Mouse (Mus musculus): Measurements from ENCODE around the gene Slc25a44.
"Not testable (repeated sequence)": the region's sequence is repeated elsewhere in the genome, so short reads cannot be mapped to it uniquely, and the experiment has no call there.

Slc25a44 gene

GRCm38 (mm10) chr3:88409741-88410644 is 14.9 kb downstream of the Slc25a44 start, which contains the start of gene Pmf1:
Gene Pmf1, minus strand, starts transcription at chr3:88410331.
- DNase-seq, result peak; percentile 92

GRCm38 (mm10) chr3:88408953-88409352 is 16.0 kb downstream of the Slc25a44 start:
- DNase-seq, result no peak

- no peak for DNase-seq
These were observed 17.4 kb downstream of the Slc25a44 start for GRCm38 (mm10) chr3:88407529-88407928.

GRCm38 (mm10) chr3:88407090-88407489 is 17.8 kb downstream of the Slc25a44 start:
- peak; percentile 72 for DNase-seq

GRCm38 (mm10) chr3:88403522-88404230 is 21.3 kb downstream of the Slc25a44 start:
- no peak for DNase-seq

- DNase-seq, result no peak
These were observed 26.3 kb downstream of the Slc25a44 start for GRCm38 (mm10) chr3:88398666-88399065.

GRCm38 (mm10) chr3:88395742-88396141 is 29.2 kb downstream of the Slc25a44 start:
- DNase-seq, result no peak

GRCm38 (mm10) chr3:88395288-88395687 is 29.7 kb downstream of the Slc25a44 start:
- no peak for DNase-seq

- no peak for DNase-seq
These were observed 31.1 kb downstream of the Slc25a44 start for GRCm38 (mm10) chr3:88393776-88394375.

GRCm38 (mm10) chr3:88384364-88384763 is 40.6 kb downstream of the Slc25a44 start, which contains the start of gene Bglap:
Gene Bglap, minus strand, starts transcription at chr3:88384464.
- no peak for DNase-seq

- not testable (repeated sequence) for DNase-seq
These were observed 42.6 kb downstream of the Slc25a44 start for GRCm38 (mm10) chr3:88382383-88382782.

GRCm38 (mm10) chr3:88381389-88382315 is 43.3 kb downstream of the Slc25a44 start:
- peak; percentile 71 for DNase-seq

GRCm38 (mm10) chr3:88378599-88378998 is 46.3 kb downstream of the Slc25a44 start, which contains the start of gene Bglap2:
Gene Bglap2, minus strand, starts transcription at chr3:88378699.
- DNase-seq, result not testable (repeated sequence)

GRCm38 (mm10) chr3:88376644-88377043 is 48.3 kb downstream of the Slc25a44 start:
- not testable (repeated sequence) for DNase-seq

- DNase-seq, result peak; percentile 64
These were observed 49.0 kb downstream of the Slc25a44 start for GRCm38 (mm10) chr3:88375750-88376626.

- DNase-seq, result not testable (repeated sequence)
These were observed 52.3 kb downstream of the Slc25a44 start, which contains the start of gene Bglap3 for GRCm38 (mm10) chr3:88372643-88373042. Gene Bglap3, minus strand, starts transcription at chr3:88372743.

GRCm38 (mm10) chr3:88368511-88368910 is 56.4 kb downstream of the Slc25a44 start:
- not testable (repeated sequence) for DNase-seq

GRCm38 (mm10) chr3:88367517-88367916 is 57.4 kb downstream of the Slc25a44 start:
- not testable (repeated sequence) for DNase-seq

GRCm38 (mm10) chr3:88366830-88367428 is 58.0 kb downstream of the Slc25a44 start:
- DNase-seq, result peak; percentile 84

- peak; percentile 19 for DNase-seq
These were observed 59.1 kb downstream of the Slc25a44 start for GRCm38 (mm10) chr3:88365705-88366361.

Measured in thymus, postnatal 25 days (tissue).